Mouse (Mus musculus) MEL (cell line): ENCODE data around the gene Gm6685.

Experiments
- CTCF ChIP-seq, 3 experiments: IDR thresholded peaks in 2 of 3; conservative IDR thresholded peaks in 1 of 3; 2 replicates each; pipeline ENCODE4 v1.5.1; 2011 to 2012; ENCODE audit warnings: low read length in 3 of 3, low read depth in 2 of 3, mild to moderate bottlenecking in 2 of 3, improper control_type of control experiment in 1 of 3, inconsistent platforms in 1 of 3, mixed read lengths in 1 of 3, moderate library complexity in 1 of 3; ENCODE audit not compliant: control insufficient read depth in 1 of 3, insufficient read depth in 1 of 3, poor library complexity in 1 of 3, severe bottlenecking in 1 of 3
- EP300 ChIP-seq, 2 experiments: IDR thresholded peaks; 2 replicates each; pipeline ENCODE4 v1.6.1; 2011; ENCODE audit warnings: improper control_type of control experiment in 2 of 2, low read length in 2 of 2, low read depth in 1 of 2, mild to moderate bottlenecking in 1 of 2
- JUND ChIP-seq: IDR thresholded peaks from 2 replicates; pipeline ENCODE4 v1.6.1; 2011; ENCODE audit warnings: low read depth, mild to moderate bottlenecking, improper control_type of control experiment, low read length
- MAX ChIP-seq: IDR thresholded peaks from 2 replicates; pipeline ENCODE4 v1.6.1; 2011; ENCODE audit warnings: low read length, improper control_type of control experiment
- MEF2A ChIP-seq: IDR thresholded peaks from 2 replicates; pipeline ENCODE4 v1.6.1; 2014; ENCODE audit warnings: low read depth, mild to moderate bottlenecking, inconsistent platforms, low read length, improper control_type of control experiment; ENCODE audit not compliant: poor library complexity, insufficient replicate concordance, severe bottlenecking; ENCODE audit errors: extremely low read depth
- MXI1 ChIP-seq: IDR thresholded peaks from 2 replicates; pipeline ENCODE4 v1.6.1; 2011; ENCODE audit warnings: mild to moderate bottlenecking, low read depth, low read length, improper control_type of control experiment
- NRF1 ChIP-seq: IDR thresholded peaks from 2 replicates; pipeline ENCODE4 v1.6.1; 2014; ENCODE audit warnings: low read depth, mild to moderate bottlenecking, inconsistent platforms, low read length, improper control_type of control experiment, moderate library complexity; ENCODE audit not compliant: poor library complexity, insufficient read depth, severe bottlenecking
- POLR2A ChIP-seq, 2 experiments: IDR thresholded peaks; 2 replicates each; pipeline ENCODE4 v1.6.1; 2011 to 2012; ENCODE audit warnings: low read length in 2 of 2, mild to moderate bottlenecking in 2 of 2, control low read depth in 1 of 2, improper control_type of control experiment in 1 of 2, low read depth in 1 of 2, moderate library complexity in 1 of 2; ENCODE audit not compliant: control insufficient read depth in 1 of 2, insufficient read depth in 1 of 2, poor library complexity in 1 of 2
- TAL1 ChIP-seq: IDR thresholded peaks from 2 replicates; pipeline ENCODE4 v1.6.1; 2012; ENCODE audit warnings: mild to moderate bottlenecking, inconsistent platforms, low read length, moderate library complexity, mixed read lengths
- UBTF ChIP-seq: IDR thresholded peaks from 2 replicates; pipeline ENCODE4 v1.6.1; 2012; ENCODE audit warnings: low read depth, mild to moderate bottlenecking, inconsistent platforms, low read length, improper control_type of control experiment, moderate library complexity, borderline replicate concordance; ENCODE audit not compliant: insufficient read depth
- USF1 ChIP-seq: IDR thresholded peaks from 2 replicates; pipeline ENCODE4 v1.6.1; 2014; ENCODE audit warnings: low read depth, mild to moderate bottlenecking, inconsistent platforms, low read length, improper control_type of control experiment, moderate library complexity
- ZKSCAN1 ChIP-seq: IDR thresholded peaks from 2 replicates; pipeline ENCODE4 v1.6.1; 2012; ENCODE audit warnings: low read depth, mild to moderate bottlenecking, inconsistent platforms, low read length, improper control_type of control experiment, moderate library complexity
- ZMIZ1 ChIP-seq: IDR thresholded peaks from 2 replicates; pipeline ENCODE4 v1.6.1; 2012; ENCODE audit warnings: low read depth, mild to moderate bottlenecking, inconsistent platforms, low read length, improper control_type of control experiment, moderate library complexity
- ZNF384 ChIP-seq: IDR thresholded peaks from 2 replicates; pipeline ENCODE4 v1.6.1; 2012; ENCODE audit warnings: low read depth, mild to moderate bottlenecking, inconsistent platforms, low read length, improper control_type of control experiment

DNA sequence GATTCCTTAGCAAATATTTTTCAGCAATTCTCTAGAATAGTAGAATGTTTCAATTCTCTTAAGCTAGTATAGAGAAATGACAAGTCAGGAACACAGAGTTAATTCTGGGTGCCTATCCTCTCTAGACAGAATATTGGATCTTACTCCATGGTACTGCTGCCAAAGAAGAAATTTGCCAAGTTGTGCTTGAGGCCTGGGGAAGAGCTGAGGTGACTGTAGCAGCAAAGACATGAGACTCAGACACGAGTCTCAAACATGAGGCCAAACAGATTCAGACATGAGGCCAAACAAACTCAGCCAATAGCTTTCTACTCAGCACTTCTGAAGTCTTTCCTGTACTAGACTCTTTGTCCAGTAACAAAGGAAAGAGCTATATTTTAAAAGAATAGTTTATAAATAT, 26.3 kb downstream of the Gm6685 start:
- no peak for TF ChIP-seq ZMIZ1
- TF ChIP-seq CTCF (IDR thresholded peaks at IDR 0.05 in 2 of 3, conservative IDR thresholded peaks at IDR 0.05 in 1 of 3; ENCODE audit: control insufficient read depth in 1 of 3, insufficient read depth in 1 of 3, low read depth in 2 of 3, low read length in 3 of 3, poor library complexity in 1 of 3, severe bottlenecking in 1 of 3) = no peak
- no peak for TF ChIP-seq NRF1
- no peak for TF ChIP-seq UBTF
- no peak for TF ChIP-seq MEF2A
- no peak for TF ChIP-seq JUND
- TF ChIP-seq USF1 = no peak
- TF ChIP-seq EP300 (IDR thresholded peaks at IDR 0.05; ENCODE audit: low read depth in 1 of 2, low read length in 2 of 2) = no peak
- TF ChIP-seq ZNF384 = no peak
- no peak for TF ChIP-seq MXI1
- no peak for TF ChIP-seq TAL1
- no peak for TF ChIP-seq POLR2A (IDR thresholded peaks at IDR 0.05; ENCODE audit: control insufficient read depth in 1 of 2, insufficient read depth in 1 of 2, low read depth in 1 of 2, low read length in 2 of 2, poor library complexity in 1 of 2)
- no peak for TF ChIP-seq ZKSCAN1
- no peak for TF ChIP-seq MAX
